Mouse (Mus musculus) erythroid progenitor cell, adult 5-6 weeks (primary cell): ENCODE measurements around the gene Ccpg1. TPM values are rescaled to one million over a fixed set of nuclear protein-coding genes. Genes with fewer than 3 reads are reported as not detected.

Source experiments
- ATAC-seq: replicated peaks from 2 replicates; pipeline ENCODE4 v1.8.0; 2016; ENCODE audit warnings: moderate number of reproducible peaks, mild to moderate bottlenecking, moderate TSS enrichment, inconsistent platforms; ENCODE audit not compliant: poor library complexity, low FRiP score, severe bottlenecking
- total RNA-seq, 2 experiments: library from RNA; stranded (forward) in 1 of 2; stranded (reverse) in 1 of 2; fragments of 150-400 nt in 1 of 2; fragments of 186-747, 209-891 nt in 1 of 2; gene quantifications; 2 replicates each; pipeline versions ENCODE4 v1.2.3 to v1.2.4; 2015 to 2017; ENCODE audit warnings: low replicate concordance in 2 of 2

Gene Ccpg1
- total RNA-seq (2015; ENCODE audit: low replicate concordance) (13.8 and 30.6 TPM in 2 replicates), total RNA-seq (2017; ENCODE audit: low replicate concordance) (24.9 and 34.5 TPM in 2 replicates)

DNA sequence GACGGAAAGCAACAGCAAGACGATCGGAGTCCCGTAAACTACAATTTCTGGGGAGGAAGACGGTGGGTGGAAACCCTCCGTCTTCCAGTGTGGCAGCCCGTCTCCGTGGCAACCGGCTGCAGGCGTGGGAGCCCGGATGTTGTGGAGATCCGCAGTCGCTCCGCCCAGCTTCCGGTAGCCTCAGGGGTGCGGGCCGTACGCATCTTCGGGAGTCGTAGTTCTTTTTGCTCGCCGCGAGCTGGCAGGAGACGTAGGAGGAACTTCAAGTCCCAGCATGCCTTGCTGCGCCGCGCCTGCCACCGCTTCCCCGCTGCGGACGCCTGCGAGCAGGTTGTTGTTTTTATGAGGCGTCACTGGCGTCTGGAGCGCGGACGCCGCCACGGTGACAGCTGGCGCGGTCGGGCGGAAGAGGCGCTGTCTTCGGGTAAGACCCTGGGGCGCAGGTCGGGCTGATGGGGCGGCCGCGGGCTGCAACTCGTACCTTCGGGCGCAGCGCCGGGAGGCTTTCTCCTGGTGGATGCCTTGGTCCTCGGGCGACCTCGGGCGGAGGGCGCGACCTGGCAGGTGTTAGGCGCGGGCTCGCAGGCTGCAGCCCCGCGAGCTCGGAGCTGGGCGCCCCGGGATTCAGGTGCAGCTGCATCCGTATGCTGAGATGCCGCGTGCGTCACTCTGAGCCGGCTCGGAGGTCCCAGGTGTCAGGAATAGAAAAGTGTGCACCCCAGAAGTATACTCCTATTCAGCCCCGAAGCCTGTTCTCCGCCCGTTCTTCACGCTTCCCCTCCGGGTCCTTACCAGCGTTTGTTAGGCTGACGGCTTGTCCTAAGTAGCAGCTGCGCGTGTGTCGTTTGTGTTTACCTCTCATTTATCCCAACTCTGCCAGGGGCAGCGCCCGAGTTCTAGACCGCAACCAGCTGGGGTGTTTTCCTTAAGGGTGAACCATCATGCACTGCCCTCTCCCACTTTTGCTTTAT is at the start of gene Ccpg1, which contains the start of gene Ccpg1os:
Ccpg1 (plus strand) TSS at position 180 of the 971 bp plus-strand sequence.
Ccpg1os (minus strand) TSS at position 133 of the 971 bp plus-strand sequence.
- ATAC-seq, result peak; percentile 98

- no peak for ATAC-seq
These were observed 48.9 kb upstream of the Ccpg1 start for GRCm38 (mm10) chr9:72936301-72936700.

DNA sequence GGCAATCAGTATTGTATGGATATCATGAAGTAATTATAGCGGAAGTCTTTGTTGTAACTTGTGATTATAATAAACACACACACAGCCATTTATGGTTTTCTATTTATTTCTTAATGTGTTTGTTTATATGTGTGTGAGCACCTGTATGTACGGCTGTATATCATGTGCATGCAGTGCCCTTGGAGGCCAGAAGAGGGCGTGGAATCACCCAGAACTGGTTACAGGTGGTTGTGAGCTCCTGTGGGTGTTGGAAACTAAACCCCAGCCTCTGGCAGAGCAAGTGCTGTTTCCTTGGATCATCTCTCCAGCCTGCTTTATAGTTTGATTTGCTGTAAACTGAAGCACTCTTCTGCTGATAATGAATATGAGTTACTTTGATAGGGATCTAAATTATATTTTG is 41.8 kb upstream of the Ccpg1 start:
- ATAC-seq, result no peak

- ATAC-seq, result no peak
These were observed 40.9 kb upstream of the Ccpg1 start for GRCm38 (mm10) chr9:72944286-72944685.

GRCm38 (mm10) chr9:72947010-72947409 is 38.2 kb upstream of the Ccpg1 start:
- no peak for ATAC-seq

DNA sequence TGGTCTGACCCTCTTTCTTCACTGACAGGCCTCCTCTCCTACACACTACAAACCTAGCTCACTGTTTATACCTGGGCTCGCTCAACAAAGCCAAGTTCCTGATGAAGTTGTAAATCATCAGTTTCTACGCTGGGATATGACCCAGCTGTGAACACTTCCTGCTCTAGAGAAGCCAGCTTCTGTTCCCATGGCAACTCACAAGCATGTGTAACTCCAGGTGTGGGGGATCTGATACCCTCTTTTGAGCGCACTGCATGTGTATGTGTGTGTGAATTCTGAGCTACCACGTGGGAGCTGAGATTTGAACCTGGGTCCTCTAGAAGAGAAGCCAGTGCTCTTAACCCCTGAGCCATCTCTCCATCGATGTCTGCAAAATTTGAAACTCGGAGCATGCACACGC is 35.7 kb upstream of the Ccpg1 start:
- ATAC-seq, result no peak

DNA sequence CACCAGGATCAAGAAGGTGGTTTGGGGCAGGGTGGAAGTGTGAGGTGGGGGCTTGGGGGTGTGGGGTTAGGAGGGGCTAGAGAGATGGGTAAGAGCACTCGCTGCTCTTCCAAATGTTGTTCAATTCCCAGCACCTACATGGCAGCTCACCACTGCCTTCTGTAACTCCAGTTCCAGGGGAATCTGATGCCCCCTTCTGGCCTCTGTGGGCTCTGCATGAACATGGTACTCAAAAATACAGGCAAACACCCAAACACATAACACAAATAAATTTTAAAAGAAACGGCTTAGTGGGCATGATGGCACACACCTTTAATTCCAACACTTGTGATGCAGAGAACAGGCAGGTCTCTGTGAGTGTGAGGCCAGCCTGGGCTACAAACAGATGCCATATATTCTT is 30.5 kb upstream of the Ccpg1 start:
- ATAC-seq, result no peak

GRCm38 (mm10) chr9:72955546-72955945 is 29.7 kb upstream of the Ccpg1 start:
- peak; percentile 51; the same call in 1 of the 2 replicates for ATAC-seq

- no peak for ATAC-seq
These were observed 26.4 kb upstream of the Ccpg1 start, which contains the start of the genes Dyx1c1 and Gm44503 for GRCm38 (mm10) chr9:72958521-72959450. Gene Dyx1c1 (plus strand): TSS chr9:72958785. Gene Gm44503 (plus strand): TSS chr9:72958852.

- ATAC-seq, result no peak
These were observed 23.9 kb upstream of the Ccpg1 start for GRCm38 (mm10) chr9:72961346-72961745.

- ATAC-seq, result no peak
These were observed 23.3 kb upstream of the Ccpg1 start for GRCm38 (mm10) chr9:72961959-72962358.

DNA sequence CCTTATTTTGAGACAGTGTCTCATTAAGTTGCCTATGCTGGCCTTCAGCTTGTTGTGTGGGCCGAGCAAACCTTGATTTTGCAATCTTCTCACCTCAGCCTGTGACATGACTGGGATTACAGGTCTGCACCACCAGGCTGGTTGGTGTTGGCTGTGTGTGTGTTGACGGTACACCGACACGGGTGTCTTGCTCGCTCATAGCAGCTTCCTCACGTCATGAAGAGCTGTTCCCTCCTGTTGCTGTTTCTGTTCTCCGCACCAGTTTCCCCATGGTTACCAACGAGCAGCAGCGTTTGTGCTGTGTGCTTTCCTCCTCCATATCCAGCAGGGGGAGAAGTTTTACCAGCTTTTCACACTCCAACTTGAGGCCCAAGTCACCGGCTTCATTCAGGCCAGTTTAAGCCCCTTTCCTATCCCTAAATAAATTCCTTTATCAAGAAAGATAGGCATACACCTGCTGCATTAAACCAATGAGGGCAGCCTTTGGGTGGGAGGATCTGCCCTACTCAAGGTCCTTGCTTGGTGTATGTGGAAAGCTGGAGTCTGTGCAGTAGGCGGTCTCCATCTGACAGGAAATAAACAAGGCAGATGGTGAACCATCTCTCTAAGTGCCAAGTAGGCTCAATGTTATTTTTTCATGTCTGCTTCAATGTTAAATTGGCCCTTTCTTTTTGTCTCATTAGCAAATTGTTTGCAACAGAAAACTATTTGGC is 16.7 kb upstream of the Ccpg1 start:
- ATAC-seq, result no peak

- no peak for ATAC-seq
These were observed 15.4 kb upstream of the Ccpg1 start for GRCm38 (mm10) chr9:72969874-72970273.

GRCm38 (mm10) chr9:72972435-72972834 is 12.8 kb upstream of the Ccpg1 start:
- no peak for ATAC-seq

GRCm38 (mm10) chr9:72972984-72973383 is 12.2 kb upstream of the Ccpg1 start:
- no peak for ATAC-seq

DNA sequence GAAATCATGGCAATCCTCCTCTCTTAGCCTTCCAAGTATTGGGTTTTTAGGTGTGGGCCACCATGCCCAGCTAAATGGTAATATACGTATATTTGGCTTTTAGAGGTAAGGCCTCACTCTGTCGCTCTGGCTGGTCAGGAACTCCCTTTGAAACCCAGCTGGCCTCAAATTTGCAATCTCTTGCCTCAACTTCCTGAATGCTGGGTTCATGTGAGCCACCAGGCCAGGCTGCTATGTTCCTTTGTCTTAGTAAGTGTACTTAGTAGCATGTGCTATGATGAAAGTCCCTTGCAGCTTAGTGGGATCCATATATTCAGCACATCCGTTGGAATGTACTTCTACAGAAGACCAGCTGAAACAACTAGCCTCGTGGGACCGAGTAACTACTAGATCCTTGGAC is 10.5 kb upstream of the Ccpg1 start:
- no peak for ATAC-seq

GRCm38 (mm10) chr9:72975242-72975641 is 10.0 kb upstream of the Ccpg1 start:
- no peak for ATAC-seq

DNA sequence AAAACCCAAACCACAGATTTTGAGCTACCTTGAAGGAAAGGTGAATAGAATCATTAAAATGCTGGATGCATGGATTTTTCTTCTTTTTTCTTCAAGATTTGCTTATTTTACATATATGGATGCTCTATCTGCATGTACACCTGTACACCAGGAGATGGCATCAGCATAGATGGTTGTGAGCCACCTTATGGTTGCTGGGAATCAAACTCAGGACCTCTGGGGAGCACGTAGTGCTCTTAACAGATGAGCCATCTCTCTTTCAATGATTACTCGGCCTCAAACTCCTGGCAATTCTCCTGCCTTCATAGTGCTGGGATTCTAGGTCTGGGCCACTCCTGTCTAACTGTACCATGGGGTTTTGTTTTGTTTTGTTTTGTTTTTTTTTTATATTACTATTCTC is 2.2 kb upstream of the Ccpg1 start:
- no peak for ATAC-seq

- ATAC-seq, result no peak
These were observed 2.5 kb downstream of the Ccpg1 start for GRCm38 (mm10) chr9:72987703-72988102.
